Mouse (Mus musculus): ENCODE measurements around the gene Slc16a13. TPM values are rescaled to one million over a fixed set of nuclear protein-coding genes. Genes with fewer than 3 reads are reported as not detected.

Gene Slc16a13
- polyA plus RNA-seq, 1 experiment from 2014 or later, result 14.3 TPM

GRCm38 (mm10) chr11:70208778-70209388, 12.0 kb downstream of the Slc16a13 start:
- Histone ChIP-seq H3K4me1 (replicated peaks) (peaks cover 8% of the 10 kb centered on the region), H3K9me3 (no peaks in the 10 kb centered on the region), H3K4me2 (no peak overlapping the region), H3K36me3 (no peaks in the 10 kb centered on the region), H3K27me3 (peaks cover 8% of the 10 kb centered on the region; the same call in 1 of the 2 replicates), H3K9ac (no peak overlapping the region), H3K4me3 (no peak overlapping the region), H3K27ac (replicated peaks) (no peak overlapping the region)
- 83% methylated on average over 5 of the region's 5 CpGs for WGBS
- ATAC-seq (ENCODE audit: low FRiP score, low read depth), result no peak

- Histone ChIP-seq H3K27ac (replicated peaks) (no peak overlapping the region), H3K27me3 (peaks cover 4% of the 10 kb centered on the region; the same call in 1 of the 2 replicates), H3K4me1 (replicated peaks) (no peaks in the 10 kb centered on the region), H3K4me2 (no peak overlapping the region), H3K36me3 (no peaks in the 10 kb centered on the region), H3K4me3 (no peak overlapping the region), H3K9ac (no peak overlapping the region), H3K9me3 (no peaks in the 10 kb centered on the region)
- WGBS, result 90% methylated on average over 7 of the region's 7 CpGs
- no peak for ATAC-seq (ENCODE audit: low FRiP score, low read depth)
These were observed 13.6 kb downstream of the Slc16a13 start for GRCm38 (mm10) chr11:70207283-70207682.

- ATAC-seq (ENCODE audit: low FRiP score, low read depth), result no peak
- Histone ChIP-seq H3K27me3 (no peaks in the 10 kb centered on the region), H3K27ac (replicated peaks) (no peak overlapping the region), H3K9me3 (no peaks in the 10 kb centered on the region), H3K9ac (no peak overlapping the region), H3K4me2 (no peak overlapping the region), H3K36me3 (no peaks in the 10 kb centered on the region), H3K4me1 (replicated peaks) (no peaks in the 10 kb centered on the region), H3K4me3 (no peak overlapping the region)
- 85% methylated on average over 2 of the region's 2 CpGs for WGBS
These were observed 14.1 kb downstream of the Slc16a13 start for GRCm38 (mm10) chr11:70206801-70207200.

GRCm38 (mm10) chr11:70201691-70202090, 19.2 kb downstream of the Slc16a13 start:
- Histone ChIP-seq H3K36me3 (no peaks in the 10 kb centered on the region), H3K9me3 (no peaks in the 10 kb centered on the region), H3K4me3 (no peak overlapping the region), H3K9ac (no peak overlapping the region), H3K4me1 (replicated peaks) (no peaks in the 10 kb centered on the region), H3K4me2 (no peak overlapping the region), H3K27ac (replicated peaks) (no peak overlapping the region), H3K27me3 (no peaks in the 10 kb centered on the region)
- ATAC-seq (ENCODE audit: low FRiP score, low read depth), result no peak
- WGBS, result 43% methylated on average over 5 of the region's 5 CpGs

GRCm38 (mm10) chr11:70200036-70200608, 20.7 kb downstream of the Slc16a13 start:
- 92% methylated on average over 5 of the region's 5 CpGs for WGBS
- H3K27me3 ChIP-seq, result no peaks in the 10 kb centered on the region
- H3K4me3 ChIP-seq, result no peak overlapping the region
- H3K27ac ChIP-seq (replicated peaks), result no peak overlapping the region
- no peak for ATAC-seq (ENCODE audit: low FRiP score, low read depth)
- no peak overlapping the region for H3K4me2 ChIP-seq
- no peak overlapping the region for H3K9ac ChIP-seq
- H3K9me3 ChIP-seq, result no peaks in the 10 kb centered on the region
- no peaks in the 10 kb centered on the region for H3K36me3 ChIP-seq
- H3K4me1 ChIP-seq (replicated peaks), result no peaks in the 10 kb centered on the region

- no peak overlapping the region for H3K4me3 ChIP-seq
- H3K9ac ChIP-seq, result no peak overlapping the region
- WGBS, result 83% methylated on average over 8 of the region's 8 CpGs
- no peaks in the 10 kb centered on the region for H3K9me3 ChIP-seq
- no peaks in the 10 kb centered on the region for H3K36me3 ChIP-seq
- H3K4me2 ChIP-seq, result no peak overlapping the region
- no peak for ATAC-seq (ENCODE audit: low FRiP score, low read depth)
- H3K27ac ChIP-seq (replicated peaks), result no peak overlapping the region
- no peaks in the 10 kb centered on the region for H3K4me1 ChIP-seq (replicated peaks)
- no peaks in the 10 kb centered on the region for H3K27me3 ChIP-seq
These were observed 21.8 kb downstream of the Slc16a13 start for GRCm38 (mm10) chr11:70199107-70199506.

- H3K9me3 ChIP-seq, result no peaks in the 10 kb centered on the region
These were observed 22.5 kb downstream of the Slc16a13 start for GRCm38 (mm10) chr11:70198332-70198731.

GRCm38 (mm10) chr11:70193354-70194285, 27.2 kb downstream of the Slc16a13 start:
- Histone ChIP-seq H3K4me3 (no peak overlapping the region), H3K9me3 (no peaks in the 10 kb centered on the region), H3K4me2 (no peak overlapping the region), H3K27ac (replicated peaks) (no peak overlapping the region), H3K27me3 (no peaks in the 10 kb centered on the region), H3K9ac (no peak overlapping the region), H3K4me1 (replicated peaks) (no peaks in the 10 kb centered on the region), H3K36me3 (no peaks in the 10 kb centered on the region)
- ATAC-seq (ENCODE audit: low FRiP score, low read depth), result no peak
- WGBS, result 60% methylated on average over 11 of the region's 11 CpGs

More at GRCm38 (mm10) chr11:70198332-70198731, 22.5 kb downstream of the Slc16a13 start:
- no peak for ATAC-seq (ENCODE audit: low FRiP score, low read depth)
- Histone ChIP-seq H3K27me3 (no peaks in the 10 kb centered on the region), H3K4me2 (no peak overlapping the region), H3K4me3 (no peak overlapping the region), H3K4me1 (replicated peaks) (no peaks in the 10 kb centered on the region), H3K36me3 (no peaks in the 10 kb centered on the region), H3K9ac (no peak overlapping the region), H3K27ac (replicated peaks) (no peak overlapping the region)
- WGBS, result 86% methylated on average over 3 of the region's 3 CpGs

GRCm38 (mm10) chr11:70192157-70192556, 28.7 kb downstream of the Slc16a13 start:
- no peaks in the 10 kb centered on the region for H3K36me3 ChIP-seq
- H3K9ac ChIP-seq, result no peak overlapping the region
- no peak overlapping the region for H3K27ac ChIP-seq (replicated peaks)
- 85% methylated on average over 4 of the region's 4 CpGs for WGBS
- no peaks in the 10 kb centered on the region for H3K27me3 ChIP-seq
- ATAC-seq (ENCODE audit: low FRiP score, low read depth), result no peak
- no peaks in the 10 kb centered on the region for H3K4me1 ChIP-seq (replicated peaks)
- H3K4me3 ChIP-seq, result no peak overlapping the region
- no peak overlapping the region for H3K4me2 ChIP-seq
- no peaks in the 10 kb centered on the region for H3K9me3 ChIP-seq

GRCm38 (mm10) chr11:70191188-70191587, 29.7 kb downstream of the Slc16a13 start:
- Histone ChIP-seq H3K27ac (replicated peaks) (no peak overlapping the region), H3K36me3 (no peaks in the 10 kb centered on the region), H3K9ac (no peak overlapping the region), H3K4me1 (replicated peaks) (no peaks in the 10 kb centered on the region), H3K27me3 (no peaks in the 10 kb centered on the region), H3K4me3 (no peak overlapping the region), H3K4me2 (no peak overlapping the region), H3K9me3 (no peaks in the 10 kb centered on the region)
- ATAC-seq (ENCODE audit: low FRiP score, low read depth), result no peak
- 87% methylated on average over 6 of the region's 6 CpGs for WGBS

GRCm38 (mm10) chr11:70189319-70190134, 31.3 kb downstream of the Slc16a13 start:
- H3K27me3 ChIP-seq, result no peaks in the 10 kb centered on the region
- H3K4me1 ChIP-seq (replicated peaks), result no peaks in the 10 kb centered on the region
- no peak overlapping the region; the same call in 1 of the 2 replicates for H3K27ac ChIP-seq (replicated peaks)
- 74% methylated on average over 28 of the region's 28 CpGs for WGBS
- H3K4me2 ChIP-seq, result no peak overlapping the region
- H3K4me3 ChIP-seq, result no peak overlapping the region
- H3K9me3 ChIP-seq, result no peaks in the 10 kb centered on the region
- H3K9ac ChIP-seq, result no peak overlapping the region
- no peak for ATAC-seq (ENCODE audit: low FRiP score, low read depth)
- no peaks in the 10 kb centered on the region for H3K36me3 ChIP-seq

Data from hindbrain, embryonic 15.5 days (tissue).